Mouse (Mus musculus) embryonic facial prominence, embryonic 13.5 days (tissue): Measurements from ENCODE around the gene Cast. TPM values are rescaled to one million over a fixed set of nuclear protein-coding genes. Genes with fewer than 3 reads are reported as not detected.

Experiments
- ATAC-seq: fragments of 200-750 bp; cut with Nextera tagmentation; 2 replicates; pipeline ENCODE4 v1.8.0; 2017; ENCODE audit warnings: low read depth; ENCODE audit not compliant: insufficient number of reproducible peaks, insufficient read depth, low FRiP score, low TSS enrichment
- H3K27ac ChIP-seq: fragments of 300-500 bp; sonication (generic); 2 replicates; pipeline ENCODE4 v1.5.1; 2015; ENCODE audit warnings: moderate library complexity, mild to moderate bottlenecking, inconsistent platforms
- H3K27me3 ChIP-seq: fragments of 300-500 bp; sonication (generic); 2 replicates; pipeline ENCODE4 v1.6.1; 2015; ENCODE audit warnings: mild to moderate bottlenecking, inconsistent platforms
- H3K36me3 ChIP-seq: fragments of 300-500 bp; sonication (generic); 2 replicates; pipeline ENCODE4 v1.6.1; 2015; ENCODE audit warnings: mild to moderate bottlenecking, inconsistent platforms
- H3K4me1 ChIP-seq: fragments of 300-500 bp; sonication (generic); 2 replicates; pipeline ENCODE4 v1.6.1; 2015; ENCODE audit warnings: inconsistent platforms
- H3K4me2 ChIP-seq: fragments of 300-500 bp; sonication (generic); 2 replicates; pipeline ENCODE4 v1.6.1; 2015; ENCODE audit warnings: moderate library complexity, mild to moderate bottlenecking, inconsistent platforms
- H3K4me3 ChIP-seq: fragments of 300-500 bp; sonication (generic); 2 replicates; pipeline ENCODE4 v1.5.1; 2015; ENCODE audit warnings: mild to moderate bottlenecking, inconsistent platforms
- H3K9ac ChIP-seq: fragments of 300-500 bp; sonication (generic); 2 replicates; pipeline ENCODE4 v1.6.1; 2015; ENCODE audit warnings: mild to moderate bottlenecking, inconsistent platforms
- H3K9me3 ChIP-seq: fragments of 300-500 bp; sonication (generic); 2 replicates; pipeline ENCODE4 v1.6.1; 2016; ENCODE audit warnings: inconsistent platforms
- WGBS: fragments of 180-500 bp; shearing (Covaris S2); methylation state at CpG from one replicate; pipeline ENCODE4 v1.1.7; 2015; ENCODE audit warnings: mixed read lengths; 5-methylcytosine and 5-hydroxymethylcytosine counted together
- polyA plus RNA-seq: library from polyadenylated mRNA; unstranded; fragments of >200 nt; fragmentation: Nextera tagmentation; extraction: Ambion mirVana; gene quantifications from 2 replicates; pipeline ENCODE4 v1.2.1, GENCODE M21; 2015

The Cast gene
- polyA plus RNA-seq, 1 experiment from 2014 or later = 28.1 TPM

GRCm38 (mm10) chr13:74695497-74696193, 113.0 kb downstream of the Cast start:
- Histone ChIP-seq H3K4me2 (no peak overlapping the region), H3K27me3 (no peaks in the 10 kb centered on the region), H3K36me3 (0 out of 2 replicates have a peak, but pooled peaks cover 5% of the 10 kb centered on the region), H3K27ac (no peak overlapping the region), H3K9me3 (no peaks in the 10 kb centered on the region), H3K9ac (no peak overlapping the region), H3K4me3 (no peak overlapping the region), H3K4me1 (0 out of 2 replicates have a peak, but pooled peaks cover 3% of the 10 kb centered on the region)
- ATAC-seq = no peak
- 82% methylated on average over 5 of the region's 5 CpGs for WGBS

Other genes with a start within 250 kb of the Cast start
- 6.3 and 7.8 TPM in 2 replicates for gene Erap1, start 169.2 kb downstream of the Cast start, polyA plus RNA-seq